Mouse (Mus musculus): ENCODE results near the gene Mpp3.

The Mpp3 gene

DNA sequence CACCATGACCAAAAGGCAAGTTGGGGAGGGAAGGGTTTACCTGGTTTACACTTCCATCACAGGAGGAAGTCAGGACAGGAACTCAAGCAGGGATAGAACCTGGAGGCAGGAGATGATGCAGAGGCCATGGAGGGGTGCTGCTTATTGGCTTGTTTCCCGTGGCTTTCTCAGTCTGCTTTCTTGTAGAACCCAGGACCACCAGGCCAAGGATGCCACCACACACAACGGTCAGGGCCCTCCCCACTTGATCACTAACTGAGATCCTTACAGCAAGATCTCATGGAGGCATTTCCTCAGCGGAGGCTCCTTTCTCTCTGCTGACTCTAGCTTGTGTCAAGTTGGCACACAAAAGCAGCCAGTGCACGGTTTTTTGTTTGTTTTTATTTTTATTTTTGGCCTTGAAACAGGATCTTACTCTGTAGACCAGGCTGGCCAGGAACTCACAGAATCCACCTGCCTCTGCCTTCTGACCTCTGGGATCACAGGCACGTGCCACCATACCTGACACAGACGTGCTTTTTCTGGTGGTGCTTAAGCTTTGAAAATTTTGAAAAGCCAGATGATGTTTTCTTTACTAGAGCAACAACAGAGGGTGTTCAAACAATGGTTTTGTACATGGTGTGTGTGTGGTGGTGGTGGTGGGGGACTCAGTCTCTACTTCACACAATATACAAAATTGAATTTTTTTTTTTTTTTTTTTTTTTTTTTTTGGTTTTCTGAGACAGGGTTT lies at the start of gene Mpp3:
Gene Mpp3, minus strand, starts transcription at position 375 of the 730 bp plus-strand sequence.
- no peak for DNase-seq (ENCODE audit: low read depth)

DNA sequence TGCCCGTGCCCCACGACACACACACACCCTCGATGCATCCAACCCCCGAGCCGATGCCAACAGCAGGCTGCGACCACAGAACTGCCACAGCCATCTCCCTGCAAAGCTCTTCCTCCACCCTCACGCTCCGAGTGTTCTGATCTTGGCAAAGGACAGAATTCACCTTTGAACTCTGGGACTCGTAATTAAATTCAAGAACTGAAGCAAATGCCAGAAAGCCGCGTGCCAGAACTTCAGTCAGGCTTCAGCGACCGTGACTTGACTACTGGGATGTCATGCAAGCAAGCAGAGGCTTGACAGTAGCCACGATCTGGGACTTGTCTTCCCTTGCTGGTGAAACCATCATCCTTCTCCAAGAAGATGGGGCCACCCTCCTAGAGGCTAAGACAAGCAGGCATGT lies 45.5 kb upstream of the Mpp3 start:
- DNase-seq (ENCODE audit: low read depth) = no peak

DNA sequence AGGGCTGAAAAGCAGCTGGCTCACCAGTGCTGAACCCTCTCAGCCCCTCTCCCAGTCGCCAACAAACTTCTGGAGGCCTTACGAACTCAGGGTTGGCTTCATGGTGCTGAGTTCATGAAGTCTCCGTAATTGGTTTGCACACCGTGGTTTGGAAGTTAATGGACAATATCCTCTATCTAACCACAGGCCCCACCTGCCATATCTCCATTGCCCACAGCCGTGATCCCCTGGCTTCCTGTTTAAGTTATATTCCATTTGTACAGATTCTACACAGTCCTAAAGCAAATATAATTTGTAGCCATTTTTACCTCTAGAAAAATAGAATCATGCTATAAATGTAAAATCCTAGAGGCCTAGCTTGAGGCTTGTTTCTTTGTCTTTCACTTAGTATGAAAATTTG lies 44.5 kb upstream of the Mpp3 start:
- DNase-seq (ENCODE audit: low read depth) = no peak

DNA sequence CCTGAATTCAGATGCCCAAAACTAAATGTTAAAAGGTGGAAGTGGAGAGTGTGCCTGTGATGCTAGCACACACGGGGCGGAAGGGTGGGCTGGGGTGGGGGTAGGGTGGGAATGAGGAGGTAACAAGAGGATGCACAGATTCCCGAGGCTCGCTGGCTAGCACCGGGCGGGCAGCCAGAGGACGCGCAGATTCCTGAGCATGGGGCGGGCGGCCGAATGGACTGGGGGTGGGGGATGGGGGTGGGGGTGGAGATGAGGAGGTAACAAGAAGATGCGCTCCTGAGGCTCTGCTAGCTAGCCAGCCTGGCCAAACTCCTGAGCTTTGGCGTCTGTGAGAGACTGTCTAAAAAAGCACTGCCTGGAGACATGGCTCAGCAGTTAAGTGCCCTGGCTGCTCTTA lies 42.2 kb upstream of the Mpp3 start:
- DNase-seq (ENCODE audit: low read depth) = no peak

GRCm38 (mm10) chr11:102069633-102070032 lies 41.4 kb upstream of the Mpp3 start:
- no peak for DNase-seq (ENCODE audit: low read depth)

- DNase-seq (ENCODE audit: low read depth) = peak; percentile 58
Measured at GRCm38 (mm10) chr11:102068969-102069368, 40.7 kb upstream of the Mpp3 start.

GRCm38 (mm10) chr11:102063076-102063475 lies 34.8 kb upstream of the Mpp3 start:
- DNase-seq (ENCODE audit: low read depth) = no peak

DNA sequence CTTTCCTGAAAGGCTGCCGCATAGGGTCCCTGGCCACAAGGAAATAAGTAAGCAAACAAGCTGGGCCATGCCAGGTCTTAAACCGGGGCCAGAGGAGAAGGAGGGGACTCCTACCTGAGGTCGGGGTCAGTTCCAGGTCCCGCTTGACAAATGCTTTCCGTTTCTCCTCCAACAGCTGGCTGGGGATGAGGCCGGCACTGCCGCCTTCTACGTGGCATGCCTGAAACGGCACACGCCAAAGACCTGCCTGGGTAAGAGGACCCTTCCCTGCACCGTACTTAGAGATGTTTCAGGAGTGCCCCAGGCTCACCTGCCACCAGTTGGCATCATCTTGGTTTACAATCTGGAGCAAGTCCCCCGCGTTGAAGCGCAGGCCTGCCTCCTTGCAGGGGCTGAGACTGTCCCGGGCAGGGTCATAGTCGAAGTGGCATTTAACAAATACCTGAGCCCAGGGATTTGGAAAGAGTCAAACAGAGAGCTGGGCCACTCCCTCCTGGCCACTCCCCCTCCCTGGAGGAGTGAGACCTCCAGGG lies 33.7 kb upstream of the Mpp3 start:
- no peak for DNase-seq (ENCODE audit: low read depth)

- DNase-seq (ENCODE audit: low read depth) = peak; percentile 64
Measured at GRCm38 (mm10) chr11:102061236-102061940, 33.1 kb upstream of the Mpp3 start.

DNA sequence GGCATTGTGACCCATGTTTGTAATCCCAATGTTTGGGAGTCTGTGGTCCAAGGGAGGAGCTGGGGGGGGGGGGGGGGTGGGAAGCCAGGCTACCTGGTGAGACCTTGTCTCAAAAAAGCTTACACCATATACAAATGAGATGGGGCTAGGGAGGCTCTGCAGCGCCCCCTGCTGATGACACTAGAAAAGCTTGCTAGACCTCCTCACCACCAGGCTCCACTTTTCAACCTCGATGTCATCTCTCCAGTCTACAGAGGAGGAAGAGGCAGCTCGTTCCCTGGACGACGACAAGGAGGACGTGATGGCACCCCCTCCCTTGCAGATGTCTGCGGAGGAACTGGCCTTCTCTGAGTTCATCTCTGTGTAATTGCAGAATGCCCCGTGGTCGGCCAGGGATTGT lies 25.6 kb upstream of the Mpp3 start:
- peak; percentile 56 for DNase-seq (ENCODE audit: low read depth)

GRCm38 (mm10) chr11:102053183-102053582 lies 24.9 kb upstream of the Mpp3 start:
- DNase-seq (ENCODE audit: low read depth) = no peak

- DNase-seq (ENCODE audit: low read depth) = no peak
Measured at GRCm38 (mm10) chr11:102052697-102053096, 24.4 kb upstream of the Mpp3 start.

GRCm38 (mm10) chr11:102051954-102052353 lies 23.7 kb upstream of the Mpp3 start:
- DNase-seq (ENCODE audit: low read depth) = no peak

- no peak for DNase-seq (ENCODE audit: low read depth)
Measured at GRCm38 (mm10) chr11:102051541-102051940, 23.3 kb upstream of the Mpp3 start.

DNA sequence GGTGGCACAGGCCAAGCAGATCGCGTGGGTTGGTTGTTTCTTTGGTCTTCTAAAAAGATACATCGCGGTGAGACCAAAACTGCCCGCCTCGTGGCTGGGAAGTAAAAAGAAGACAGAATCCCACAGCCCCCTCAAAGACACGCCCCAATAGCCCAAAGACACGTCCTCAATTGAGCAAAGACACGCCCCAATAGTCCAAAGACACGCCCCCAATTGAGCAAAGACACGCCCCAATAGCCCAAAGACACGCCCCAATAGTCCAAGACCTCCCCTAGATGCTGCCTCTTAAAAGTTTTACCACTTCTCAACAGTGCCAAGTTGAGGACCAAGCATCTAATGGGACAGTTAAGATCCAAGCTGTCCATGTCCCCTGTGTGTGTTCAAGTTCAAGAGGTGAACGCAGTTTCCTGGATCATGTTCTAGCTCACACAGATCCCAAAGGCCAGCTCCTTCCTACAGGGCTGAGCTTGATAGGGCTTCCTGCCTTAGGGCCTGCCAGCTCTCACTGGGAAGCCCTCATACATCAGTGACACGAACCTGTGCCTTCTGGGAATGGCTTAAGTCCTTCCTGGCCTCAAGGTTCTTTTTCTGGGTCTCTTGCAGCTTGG lies 21.7 kb upstream of the Mpp3 start:
- DNase-seq (ENCODE audit: low read depth) = no peak

- DNase-seq (ENCODE audit: low read depth) = no peak
Measured at GRCm38 (mm10) chr11:102046607-102047006, 18.3 kb upstream of the Mpp3 start.

DNA sequence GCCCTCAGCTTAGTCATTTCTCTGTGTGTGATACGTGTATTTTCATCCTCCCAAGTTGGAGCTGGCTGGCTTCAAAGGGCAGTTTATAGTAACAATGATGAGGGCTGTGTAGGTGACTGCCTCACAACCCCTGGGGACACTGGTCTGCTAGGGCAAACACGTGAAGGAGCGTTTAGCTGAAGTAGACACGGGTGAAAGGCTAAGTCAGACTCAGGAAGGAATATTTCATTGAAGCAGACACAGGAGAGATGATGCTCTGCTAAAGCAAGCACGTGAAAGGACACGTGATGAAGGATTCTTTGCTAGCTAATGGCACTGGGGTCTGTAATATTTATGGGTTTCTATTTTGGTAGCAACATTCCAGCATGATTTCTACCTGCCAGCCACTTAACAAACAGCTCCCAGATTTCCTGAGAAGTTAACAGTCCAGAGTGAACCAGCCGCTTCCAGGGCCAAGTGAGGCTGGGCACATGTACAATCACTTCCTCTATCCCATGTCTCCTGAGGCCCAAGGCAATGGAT lies 16.5 kb upstream of the Mpp3 start:
- DNase-seq (ENCODE audit: low read depth) = no peak

- DNase-seq (ENCODE audit: low read depth) = no peak
Measured at GRCm38 (mm10) chr11:102043381-102043780, 15.1 kb upstream of the Mpp3 start.

GRCm38 (mm10) chr11:102042971-102043370 lies 14.7 kb upstream of the Mpp3 start:
- DNase-seq (ENCODE audit: low read depth) = no peak

DNA sequence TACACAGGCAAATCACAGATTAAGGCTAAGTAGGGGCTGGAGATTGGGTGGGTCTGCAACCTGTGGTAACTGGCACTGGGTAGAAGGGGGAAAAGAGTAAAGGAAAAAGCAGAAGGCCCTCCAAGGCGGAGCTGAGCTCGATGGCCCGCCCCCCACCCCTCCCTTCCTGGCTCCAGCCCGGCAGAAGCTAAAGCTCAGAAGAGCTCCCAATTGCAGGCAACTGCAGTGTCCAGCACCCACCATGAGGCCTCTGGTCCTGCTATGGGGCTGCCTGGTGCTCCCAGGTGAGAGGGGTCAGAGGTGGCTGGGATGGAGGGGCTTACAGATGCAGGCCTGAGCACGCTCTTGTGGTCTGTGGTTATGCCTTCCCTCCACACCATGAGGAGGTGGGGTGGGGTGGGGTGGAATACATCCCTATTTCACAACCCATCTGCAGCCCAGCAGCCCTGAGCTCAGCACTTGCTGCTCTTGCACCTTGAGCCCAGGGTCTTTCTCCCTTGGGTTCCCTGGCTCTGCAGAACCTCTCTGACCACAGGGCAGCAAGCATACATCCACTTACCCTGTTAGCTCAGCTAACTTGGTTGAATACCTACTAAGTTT lies 13.2 kb upstream of the Mpp3 start, which contains the start of gene Cd300lg:
Gene Cd300lg, plus strand, starts transcription at position 160 of the 600 bp plus-strand sequence.
- DNase-seq (ENCODE audit: low read depth) = peak; percentile 57

DNA sequence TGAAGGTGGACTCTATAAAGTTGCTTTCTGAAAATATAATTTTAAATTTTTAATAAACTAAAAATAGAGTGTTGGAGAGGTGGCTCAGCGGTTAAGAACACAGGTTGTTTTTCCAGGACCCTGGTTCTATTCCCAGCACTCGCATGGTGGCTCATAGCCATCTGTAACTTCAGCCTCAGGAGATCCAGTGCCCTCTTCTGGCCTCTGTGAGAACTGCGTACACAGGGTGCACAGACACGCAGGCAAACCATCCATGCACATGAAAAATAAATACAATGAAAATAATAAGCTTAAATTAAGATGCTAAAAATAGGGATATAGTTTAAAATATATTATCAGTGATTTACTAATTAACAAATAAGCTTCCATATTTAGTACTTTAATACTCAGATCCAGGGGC lies 12.4 kb upstream of the Mpp3 start:
- peak; percentile 31 for DNase-seq (ENCODE audit: low read depth)

- DNase-seq (ENCODE audit: low read depth) = peak; percentile 94
Measured at GRCm38 (mm10) chr11:102040138-102040524, 11.9 kb upstream of the Mpp3 start.

Measured in 416B (cell line).